Mouse (Mus musculus) stomach, embryonic 16.5 days (tissue): ENCODE data around the gene Ddhd1. TPM values are rescaled to one million over a fixed set of nuclear protein-coding genes. Genes with fewer than 3 reads are reported as not detected.
A peak's percentile ranks its signal among the peaks of the same experiment; 100 is the strongest.

Experiments
- ATAC-seq: fragments of 200-750 bp; cut with Nextera tagmentation; 2 replicates; pipeline ENCODE4 v1.8.0; 2017; ENCODE audit warnings: moderate number of reproducible peaks, moderate TSS enrichment; ENCODE audit not compliant: insufficient read depth, low FRiP score
- H3K27ac ChIP-seq: fragments of 300-500 bp; sonication (generic); 2 replicates; pipeline ENCODE4 v1.5.1; 2014; ENCODE audit warnings: low read length
- H3K27me3 ChIP-seq: fragments of 300-500 bp; sonication (generic); 2 replicates; pipeline ENCODE4 v1.6.1; 2014; ENCODE audit warnings: low read length, control low read depth, mixed read lengths; ENCODE audit not compliant: control insufficient read depth, insufficient read depth
- H3K36me3 ChIP-seq: fragments of 300-500 bp; sonication (generic); 2 replicates; pipeline ENCODE4 v1.6.1; 2014; ENCODE audit warnings: low read length; ENCODE audit not compliant: control insufficient read depth, insufficient read depth
- H3K4me1 ChIP-seq: fragments of 300-500 bp; sonication (generic); 2 replicates; pipeline ENCODE4 v1.6.1; 2014; ENCODE audit warnings: low read length, control low read depth, mixed read lengths; ENCODE audit not compliant: control insufficient read depth, insufficient read depth
- H3K4me2 ChIP-seq: fragments of 300-500 bp; sonication (generic); 2 replicates; pipeline ENCODE4 v1.6.1; 2014; ENCODE audit warnings: low read depth, low read length, mixed read lengths
- H3K4me3 ChIP-seq: fragments of 300-500 bp; sonication (generic); replicated peaks from 2 replicates; pipeline ENCODE4 v1.5.1; 2014; ENCODE audit warnings: mild to moderate bottlenecking, low read length
- H3K9ac ChIP-seq: fragments of 300-500 bp; sonication (generic); 2 replicates; pipeline ENCODE4 v1.6.1; 2014; ENCODE audit warnings: low read length
- H3K9me3 ChIP-seq: fragments of 300-500 bp; sonication (generic); replicated peaks from 2 replicates; pipeline ENCODE4 v1.6.1; 2016; ENCODE audit warnings: low read length, control low read depth; ENCODE audit not compliant: control insufficient read depth
- WGBS: fragments of 180-500 bp; shearing (Covaris S2); extraction: QIAGEN DNeasy Blood & Tissue Kit; methylation state at CpG from one replicate; pipeline ENCODE4 v1.1.7; 2014; 5-methylcytosine and 5-hydroxymethylcytosine counted together
- polyA plus RNA-seq: library from polyadenylated mRNA; unstranded; fragments of >200 nt; fragmentation: Nextera tagmentation; extraction: Ambion mirVana; gene quantifications from 2 replicates; pipeline ENCODE4 v1.2.1, GENCODE M21; 2015

Gene Ddhd1
- polyA plus RNA-seq, 1 experiment from 2014 or later, result 5.2 TPM

- no peak overlapping the region for H3K27ac ChIP-seq
- H3K9me3 ChIP-seq, result no peaks in the 10 kb centered on the region
- no peaks in the 10 kb centered on the region for H3K36me3 ChIP-seq
- no peak overlapping the region for H3K4me2 ChIP-seq
- no peaks in the 10 kb centered on the region for H3K4me1 ChIP-seq
- ATAC-seq, result no peak
- no peak overlapping the region for H3K4me3 ChIP-seq
- H3K27me3 ChIP-seq, result no peaks in the 10 kb centered on the region
- no peak overlapping the region for H3K9ac ChIP-seq
- 61% methylated on average over 6 of the region's 6 CpGs for WGBS
These were observed 18.8 kb upstream of the Ddhd1 start for GRCm38 (mm10) chr14:45676722-45677121.

- no peaks in the 10 kb centered on the region for H3K4me1 ChIP-seq
- no peak overlapping the region for H3K27ac ChIP-seq
- H3K27me3 ChIP-seq, result no peaks in the 10 kb centered on the region
- no peak overlapping the region for H3K4me2 ChIP-seq
- no peak overlapping the region for H3K4me3 ChIP-seq
- ATAC-seq, result no peak
- no peak overlapping the region for H3K9ac ChIP-seq
- 59% methylated on average over 4 of the region's 4 CpGs for WGBS
- no peaks in the 10 kb centered on the region for H3K36me3 ChIP-seq
- H3K9me3 ChIP-seq, result no peaks in the 10 kb centered on the region
These were observed 10.4 kb upstream of the Ddhd1 start for GRCm38 (mm10) chr14:45668325-45668724.

- no peak for ATAC-seq
- Histone ChIP-seq H3K4me3 (no peak overlapping the region), H3K27me3 (no peaks in the 10 kb centered on the region), H3K9me3 (no peaks in the 10 kb centered on the region), H3K9ac (no peak overlapping the region), H3K27ac (no peak overlapping the region), H3K4me1 (no peaks in the 10 kb centered on the region), H3K4me2 (no peak overlapping the region), H3K36me3 (no peaks in the 10 kb centered on the region)
- 65% methylated on average over 2 of the region's 2 CpGs for WGBS
These were observed 9.3 kb upstream of the Ddhd1 start for GRCm38 (mm10) chr14:45667231-45667630.

GRCm38 (mm10) chr14:45661575-45661974 is 3.6 kb upstream of the Ddhd1 start:
- H3K4me2 ChIP-seq, result no peak overlapping the region
- no peak overlapping the region for H3K27ac ChIP-seq
- ATAC-seq, result no peak
- WGBS, result 39% methylated on average over 5 of the region's 5 CpGs
- H3K4me3 ChIP-seq, result no peak overlapping the region
- H3K9ac ChIP-seq, result no peak overlapping the region
- H3K36me3 ChIP-seq, result no peaks in the 10 kb centered on the region
- H3K27me3 ChIP-seq, result no peaks in the 10 kb centered on the region
- peaks cover 10% of the 10 kb centered on the region; the same call in 1 of the 2 replicates for H3K4me1 ChIP-seq
- no peaks in the 10 kb centered on the region for H3K9me3 ChIP-seq

GRCm38 (mm10) chr14:45660315-45660714 is 2.4 kb upstream of the Ddhd1 start:
- Histone ChIP-seq H3K4me1 (peaks cover 15% of the 10 kb centered on the region; the same call in 1 of the 2 replicates), H3K4me3 (no peak overlapping the region), H3K9ac (no peak overlapping the region), H3K36me3 (no peaks in the 10 kb centered on the region), H3K4me2 (no peak overlapping the region), H3K27ac (no peak overlapping the region), H3K9me3 (no peaks in the 10 kb centered on the region), H3K27me3 (no peaks in the 10 kb centered on the region)
- 86% methylated on average over 1 of the region's 1 CpGs for WGBS
- no peak for ATAC-seq

GRCm38 (mm10) chr14:45656831-45657640 is 907 bp downstream of the Ddhd1 start:
- Histone ChIP-seq H3K4me3 (peak overlapping the region; percentile 82), H3K4me1 (peaks cover 15% of the 10 kb centered on the region; the same call in 1 of the 2 replicates), H3K9ac (peak overlapping the region; percentile 87), H3K9me3 (no peaks in the 10 kb centered on the region), H3K27ac (peak overlapping the region; percentile 96), H3K27me3 (no peaks in the 10 kb centered on the region), H3K36me3 (no peaks in the 10 kb centered on the region), H3K4me2 (peak overlapping the region; percentile 90)
- peak; percentile 15 for ATAC-seq
- WGBS, result under 1% methylated on average over 69 of the region's 69 CpGs

GRCm38 (mm10) chr14:45654876-45655416 is 3.0 kb downstream of the Ddhd1 start:
- Histone ChIP-seq H3K4me2 (no peak overlapping the region), H3K4me1 (peaks cover 15% of the 10 kb centered on the region; the same call in 1 of the 2 replicates), H3K27ac (no peak overlapping the region), H3K36me3 (no peaks in the 10 kb centered on the region), H3K9me3 (no peaks in the 10 kb centered on the region), H3K4me3 (no peak overlapping the region), H3K27me3 (no peaks in the 10 kb centered on the region), H3K9ac (no peak overlapping the region)
- ATAC-seq, result no peak
- 73% methylated on average over 13 of the region's 13 CpGs for WGBS

- Histone ChIP-seq H3K9ac (no peak overlapping the region), H3K4me1 (peaks cover 10% of the 10 kb centered on the region; the same call in 1 of the 2 replicates), H3K9me3 (no peaks in the 10 kb centered on the region), H3K4me3 (no peak overlapping the region), H3K4me2 (no peak overlapping the region), H3K36me3 (no peaks in the 10 kb centered on the region), H3K27ac (no peak overlapping the region), H3K27me3 (no peaks in the 10 kb centered on the region)
- 69% methylated on average over 2 of the region's 2 CpGs for WGBS
- ATAC-seq, result no peak
These were observed 4.2 kb downstream of the Ddhd1 start for GRCm38 (mm10) chr14:45653756-45654155.

- no peaks in the 10 kb centered on the region for H3K4me1 ChIP-seq
- H3K27me3 ChIP-seq, result no peaks in the 10 kb centered on the region
- peak overlapping the region; percentile 44; the same call in 1 of the 2 replicates for H3K27ac ChIP-seq
- no peak for ATAC-seq
- no peaks in the 10 kb centered on the region for H3K9me3 ChIP-seq
- 62% methylated on average over 11 of the region's 11 CpGs for WGBS
- H3K4me2 ChIP-seq, result no peak overlapping the region
- no peak overlapping the region for H3K9ac ChIP-seq
- no peak overlapping the region for H3K4me3 ChIP-seq
- no peaks in the 10 kb centered on the region for H3K36me3 ChIP-seq
These were observed 8.7 kb downstream of the Ddhd1 start for GRCm38 (mm10) chr14:45648999-45649818.
